Mouse (Mus musculus) heart, postnatal 25 days (tissue): ENCODE data around the gene Parvb. TPM values are rescaled to one million over a fixed set of nuclear protein-coding genes. Genes with fewer than 3 reads are reported as not detected.

Source experiments
- DNase-seq: peaks from one replicate; pipeline ENCODE4 v3.0.0; 2022; ENCODE audit warnings: low spot score
- intact Hi-C: fragments of 180-260 bp; cut with DNase I; formaldehyde crosslinking; loops from one replicate; pipeline ENCODE4 v1.15.1; 2025
- total RNA-seq, 2 experiments: library from RNA; stranded (reverse); gene quantifications; 2 replicates each; pipeline ENCODE4 v1.2.3; 2021

Gene Parvb
- total RNA-seq, 2 experiments from 2014 or later = 147 to 154 TPM

GRCm38 (mm10) chr15:84312878-84313565, 81.2 kb downstream of the Parvb start:
- no peak for DNase-seq
- intact Hi-C loops = no loop called here

DNA sequence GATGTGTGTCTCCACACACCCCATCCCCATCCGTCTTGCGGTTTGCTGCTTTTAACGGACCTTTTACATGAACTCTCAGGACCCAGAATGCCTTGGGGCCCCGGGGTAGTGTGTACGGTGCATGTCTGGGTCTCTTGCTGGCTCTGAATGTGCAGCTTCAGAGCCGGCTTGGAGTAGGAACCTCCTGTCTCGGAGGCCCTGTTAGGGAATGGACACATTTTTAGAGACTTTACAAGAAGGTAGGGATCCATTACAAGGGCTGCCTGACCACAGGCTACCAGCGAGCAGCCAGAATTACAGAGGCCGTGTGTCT, 81.7 kb downstream of the Parvb start:
- intact Hi-C loops = no loop called here

GRCm38 (mm10) chr15:84314420-84315080, 82.7 kb downstream of the Parvb start:
- intact Hi-C loops = no loop called here
- DNase-seq = no peak

More for the DNA sequence above, 81.7 kb downstream of the Parvb start:
- DNase-seq = no peak

DNA sequence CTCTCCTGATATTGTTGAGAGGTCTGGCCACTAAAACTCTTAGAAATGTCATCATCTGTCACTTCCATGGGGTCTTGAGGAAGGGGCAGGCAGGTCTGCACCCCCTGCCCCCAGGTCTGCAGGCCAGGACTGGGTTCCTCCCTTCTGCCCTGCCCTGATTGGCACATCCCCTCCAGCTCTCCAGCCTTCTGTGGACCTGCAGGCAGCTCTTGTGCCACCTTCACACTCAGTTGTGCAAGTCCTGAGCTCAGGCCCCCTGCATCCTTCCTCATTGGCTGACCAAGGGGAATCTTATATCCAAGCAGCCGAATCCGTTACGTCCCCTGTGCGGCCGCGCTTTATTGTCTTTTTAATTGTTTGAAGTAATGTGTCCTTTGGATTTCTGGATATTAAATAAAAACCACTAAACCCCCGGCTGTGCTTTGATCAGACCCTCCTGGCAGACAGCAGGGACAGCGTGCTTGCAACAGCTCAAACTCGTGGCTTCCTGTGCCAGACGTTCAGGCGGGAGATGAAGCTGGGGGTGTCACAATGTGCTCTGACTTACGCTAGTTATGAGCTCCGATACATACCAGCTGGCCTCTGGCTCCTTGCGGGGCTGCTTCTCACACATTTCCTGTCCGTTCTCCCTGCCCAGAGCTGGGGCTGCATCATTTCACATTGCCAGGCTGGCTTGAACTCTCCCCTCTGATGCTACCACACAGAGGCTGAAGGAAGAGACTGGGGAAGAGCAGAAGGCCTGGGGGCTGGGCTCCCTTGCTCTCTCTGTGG, 83.6 kb downstream of the Parvb start:
- intact Hi-C loops = no loop called here
- no peak for DNase-seq

- no peak for DNase-seq
- intact Hi-C loops = no loop called here
Measured at GRCm38 (mm10) chr15:84319393-84319792, 87.5 kb downstream of the Parvb start.

DNA sequence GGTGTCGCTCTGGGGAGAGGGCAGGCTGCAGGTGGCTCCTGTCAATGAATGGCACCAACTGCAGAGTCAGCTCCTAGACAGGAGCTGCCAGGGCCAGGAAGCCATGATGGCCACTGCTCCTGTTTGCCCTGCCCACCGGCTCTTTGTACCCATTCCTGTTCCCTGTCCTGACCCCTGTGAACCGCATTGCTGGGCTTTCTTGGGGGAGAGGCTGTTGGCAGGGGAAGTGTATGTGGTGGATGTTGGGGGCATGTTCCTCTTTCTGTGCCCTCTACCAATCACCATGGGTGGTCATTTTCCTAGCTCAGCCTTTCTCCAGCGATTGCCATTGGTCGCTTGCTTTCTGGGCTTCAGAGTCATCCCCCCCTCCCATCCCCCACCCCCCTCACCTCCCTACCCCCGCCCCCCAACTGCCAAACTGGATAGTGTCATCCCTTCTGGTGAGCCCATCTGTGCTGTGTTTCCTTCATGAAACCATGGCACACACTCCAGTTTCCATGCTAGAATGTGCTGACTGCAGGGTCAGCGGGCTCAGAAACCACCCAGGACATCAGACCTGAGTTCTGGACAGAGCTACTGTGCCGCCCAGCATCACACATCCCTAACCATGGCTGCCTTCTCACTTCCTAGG, 89.8 kb downstream of the Parvb start:
- DNase-seq = no peak
- intact Hi-C loops = no loop called here

DNA sequence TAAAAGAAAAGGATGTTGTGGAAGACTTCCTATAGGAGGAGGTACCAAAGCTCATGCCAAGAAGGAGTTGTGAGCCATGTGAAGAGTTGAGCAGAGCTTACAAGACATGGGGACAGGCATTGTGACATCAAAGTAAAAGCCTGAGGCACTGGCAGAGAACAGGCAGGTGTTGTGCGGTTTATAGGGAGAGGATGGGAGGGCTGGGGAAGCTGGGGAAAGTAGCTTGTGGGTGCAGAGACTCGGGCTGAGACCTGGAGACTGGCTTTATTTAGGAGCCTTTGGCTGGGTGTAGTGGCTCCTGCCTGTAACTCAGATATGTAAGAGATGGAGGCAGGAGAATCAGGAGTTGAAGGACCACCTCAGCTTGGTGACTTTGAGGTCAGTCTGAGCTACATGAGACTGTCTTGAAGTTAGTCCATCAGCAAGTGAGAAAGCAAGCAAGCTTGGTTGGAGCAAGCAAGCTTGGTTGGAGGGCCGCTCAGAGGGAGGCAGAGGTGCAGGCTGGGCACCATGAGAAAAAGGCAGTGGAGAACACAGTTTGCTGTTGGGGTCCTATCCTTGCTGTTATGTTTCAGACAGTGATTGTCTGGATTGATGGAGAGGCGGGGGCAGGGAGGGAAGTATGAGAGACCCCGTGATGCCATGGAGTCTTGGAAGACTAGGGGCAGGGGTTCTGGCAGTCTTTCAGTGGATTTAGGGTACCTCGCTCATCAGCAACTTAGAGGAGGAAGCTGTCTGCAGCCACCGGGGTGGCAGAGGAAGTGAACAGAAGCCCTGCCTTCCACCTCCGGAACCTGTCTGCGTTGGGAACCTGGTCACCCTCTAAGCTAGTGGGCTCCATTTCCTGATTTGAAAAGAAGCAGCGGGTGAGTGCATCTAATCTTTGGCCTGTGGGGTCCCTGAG, 92.4 kb downstream of the Parvb start, which contains the start of gene Parvg:
Gene Parvg, plus strand, starts transcription at position 61 of the 904 bp plus-strand sequence.
- intact Hi-C loops = no loop called here
- DNase-seq = no peak

- intact Hi-C loops = no loop called here
- no peak for DNase-seq
Measured at GRCm38 (mm10) chr15:84324870-84325553, 93.2 kb downstream of the Parvb start.

DNA sequence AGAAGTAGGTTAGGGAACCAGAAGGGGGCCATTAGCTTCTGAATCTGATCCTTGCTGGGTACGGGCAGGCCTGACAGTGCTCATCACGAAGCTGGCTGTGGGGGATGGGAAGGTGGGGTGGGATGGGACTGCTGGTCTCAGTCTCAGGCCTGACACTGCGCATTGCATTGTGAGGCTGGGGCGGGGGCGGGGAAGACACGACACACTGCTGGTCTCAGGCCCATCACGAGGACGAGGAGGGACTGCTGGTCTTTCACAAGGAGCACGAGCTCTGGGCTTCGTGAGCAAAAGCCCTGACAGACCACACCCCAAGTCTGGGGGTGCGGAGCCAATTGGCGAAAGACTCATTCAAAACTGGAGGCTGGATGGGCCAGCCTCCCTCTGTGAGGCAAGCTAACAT, 93.9 kb downstream of the Parvb start:
- intact Hi-C loops = no loop called here

DNA sequence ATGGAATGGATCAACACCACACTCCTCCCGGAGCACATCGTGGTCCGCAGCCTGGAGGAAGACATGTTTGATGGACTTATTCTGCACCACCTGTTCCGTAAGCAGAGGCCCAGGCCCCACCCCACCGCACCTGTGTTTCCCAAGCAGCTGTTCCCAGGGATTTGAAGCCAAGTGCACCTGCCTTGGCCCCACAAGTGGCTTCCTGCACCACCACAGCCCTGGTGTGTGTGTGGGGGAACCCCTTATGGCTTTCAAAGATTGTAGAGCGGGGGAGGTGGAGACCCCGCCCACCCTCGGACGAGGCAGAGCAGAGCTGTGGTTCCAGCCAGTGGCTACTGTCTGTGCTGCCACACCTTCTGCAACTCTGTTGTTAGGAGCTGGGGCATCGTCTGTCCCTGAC, 97.0 kb downstream of the Parvb start:
- intact Hi-C loops = no loop called here
- DNase-seq = no peak

More for the DNA sequence above, 93.9 kb downstream of the Parvb start:
- DNase-seq = no peak

- no peak for DNase-seq
Measured at GRCm38 (mm10) chr15:84329940-84330339, 98.1 kb downstream of the Parvb start.

DNA sequence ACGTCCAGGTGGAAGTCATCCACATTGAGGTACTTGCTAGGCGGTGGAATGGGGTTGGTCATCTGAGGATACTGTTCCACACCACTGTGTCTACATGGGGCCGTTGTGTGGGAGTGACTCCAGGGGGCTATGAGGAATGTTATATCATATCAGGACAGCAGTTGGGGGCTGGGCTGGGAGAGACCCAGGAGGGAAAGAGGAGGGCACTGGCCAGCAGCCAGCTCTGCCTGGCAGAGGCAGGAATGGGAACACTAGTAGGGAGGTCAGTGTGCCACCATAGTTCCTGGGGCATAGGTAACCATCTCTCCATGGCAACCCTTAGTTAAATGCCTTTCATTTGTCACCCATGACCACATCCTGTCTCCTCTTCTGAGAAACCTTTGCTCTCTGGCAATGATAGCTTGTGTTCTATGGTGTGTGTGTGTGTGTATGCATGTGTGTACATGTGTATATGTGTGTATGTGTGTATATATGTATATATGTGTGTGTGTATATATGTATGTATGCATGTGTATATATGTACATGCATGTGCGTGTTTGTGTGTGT, 99.3 kb downstream of the Parvb start:
- no peak for DNase-seq
- intact Hi-C loops = no loop called here

More at GRCm38 (mm10) chr15:84329940-84330339, 98.1 kb downstream of the Parvb start:
- intact Hi-C loops = no loop called here

GRCm38 (mm10) chr15:84336281-84336817, 104.5 kb downstream of the Parvb start:
- intact Hi-C loops = no loop called here
- no peak for DNase-seq

GRCm38 (mm10) chr15:84337599-84337998, 105.8 kb downstream of the Parvb start:
- DNase-seq = no peak
- intact Hi-C loops = no loop called here

- intact Hi-C loops = no loop called here
- DNase-seq = no peak
Measured at GRCm38 (mm10) chr15:84340926-84341325, 109.1 kb downstream of the Parvb start.

DNA sequence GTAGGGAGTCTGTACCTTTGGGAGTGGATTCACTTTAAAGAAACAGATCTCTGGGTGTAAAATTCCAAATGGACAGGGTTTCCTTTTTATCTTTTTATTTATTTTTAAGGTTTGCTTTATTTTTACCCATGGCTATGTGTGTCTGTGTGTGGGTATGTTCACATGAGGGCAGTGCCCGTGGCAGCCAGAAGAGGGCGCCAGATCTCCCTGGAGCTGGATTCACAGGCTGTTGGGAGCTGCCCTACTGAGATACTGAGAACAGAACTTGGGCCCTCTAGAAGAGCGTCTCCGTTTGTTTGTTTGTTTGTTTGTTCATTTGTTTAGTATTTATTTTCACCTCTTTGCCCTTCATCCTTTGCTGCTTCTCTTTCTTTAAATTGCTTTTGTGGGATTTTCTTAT, 116.9 kb downstream of the Parvb start:
- intact Hi-C loops = no loop called here

DNA sequence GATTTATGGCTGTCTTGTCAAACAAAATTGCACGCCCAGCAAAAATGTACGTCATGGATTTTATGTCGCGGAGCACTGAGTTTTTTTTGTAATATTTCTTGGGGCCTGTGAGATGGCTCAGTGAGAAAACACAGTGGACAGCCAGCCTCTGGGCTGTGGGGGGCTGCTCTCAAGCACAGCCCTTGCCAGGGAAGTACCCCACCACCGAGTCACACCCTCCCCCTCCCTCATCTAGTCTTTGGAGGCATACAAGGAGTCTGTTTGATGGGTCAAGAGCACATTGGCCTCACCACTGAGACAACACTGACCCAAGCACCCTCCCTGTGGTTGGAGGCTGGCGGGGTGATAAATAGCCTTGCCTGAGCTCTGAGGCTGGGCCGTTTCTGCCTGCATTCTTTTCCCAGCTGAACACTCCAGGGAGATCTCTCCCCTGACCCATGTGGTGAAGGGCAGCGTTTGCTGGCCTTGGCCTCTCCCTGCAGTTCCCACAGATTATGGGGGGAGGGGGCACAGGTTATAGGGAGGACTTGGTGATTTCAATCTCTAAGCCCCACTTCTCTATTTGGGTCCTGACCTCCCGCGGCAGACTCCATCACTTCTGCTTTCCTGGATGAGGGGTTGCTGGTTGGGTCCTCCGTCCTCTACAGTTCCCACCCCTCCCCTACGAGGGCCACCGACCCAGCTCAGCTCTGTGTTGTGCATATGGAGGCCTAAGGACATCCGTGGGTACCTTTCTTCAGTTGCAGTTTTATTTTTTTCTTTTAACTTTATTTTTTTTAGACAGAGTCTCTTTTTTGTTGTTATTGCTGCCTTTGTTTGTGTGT, 118.3 kb downstream of the Parvb start:
- intact Hi-C loops = no loop called here

More for the DNA sequence above, 116.9 kb downstream of the Parvb start:
- no peak for DNase-seq

GRCm38 (mm10) chr15:84351342-84351741, 119.5 kb downstream of the Parvb start:
- no peak for DNase-seq
- intact Hi-C loops = no loop called here

More for the DNA sequence above, 118.3 kb downstream of the Parvb start:
- no peak for DNase-seq
